Mouse (Mus musculus) left cerebral cortex, adult 11 months (tissue): ENCODE data around the gene Olfr279.
A peak's percentile ranks its signal among the peaks of the same experiment; 100 is the strongest.
"Not testable (repeated sequence)": the region's sequence is repeated elsewhere in the genome, so short reads cannot be mapped to it uniquely, and the experiment has no call there.

Experiments used
- DNase-seq: peaks from one replicate; pipeline ENCODE4 v3.0.0; 2022; ENCODE audit warnings: low spot score

Olfr279 gene

DNA sequence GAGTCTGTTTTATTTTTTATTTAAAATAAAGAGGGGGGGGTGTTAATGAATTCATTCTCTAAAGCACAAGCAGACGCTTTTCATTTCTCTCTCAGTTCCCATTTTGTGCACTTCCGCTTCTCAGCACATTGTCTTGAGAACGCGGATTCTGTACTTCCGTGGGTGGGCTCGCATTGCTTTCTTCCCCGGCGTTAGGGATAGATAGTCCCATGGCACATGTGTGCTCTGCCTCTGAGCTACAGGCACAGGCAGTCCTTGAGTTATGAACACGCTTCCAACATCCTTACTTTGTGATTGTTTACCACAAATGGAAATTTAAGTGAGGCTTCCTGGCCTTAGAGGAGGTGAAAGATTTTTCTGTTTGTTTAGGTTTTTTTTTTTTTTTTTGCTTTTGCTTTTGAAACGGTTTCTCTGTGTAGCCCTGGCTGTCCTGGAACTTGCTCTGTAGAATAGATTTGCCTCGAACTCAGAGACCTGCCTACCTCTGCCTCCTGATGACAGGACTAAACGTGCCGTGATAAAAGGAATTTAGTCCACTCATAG lies 19.3 kb downstream of the Olfr279 start:
- no peak for DNase-seq

DNA sequence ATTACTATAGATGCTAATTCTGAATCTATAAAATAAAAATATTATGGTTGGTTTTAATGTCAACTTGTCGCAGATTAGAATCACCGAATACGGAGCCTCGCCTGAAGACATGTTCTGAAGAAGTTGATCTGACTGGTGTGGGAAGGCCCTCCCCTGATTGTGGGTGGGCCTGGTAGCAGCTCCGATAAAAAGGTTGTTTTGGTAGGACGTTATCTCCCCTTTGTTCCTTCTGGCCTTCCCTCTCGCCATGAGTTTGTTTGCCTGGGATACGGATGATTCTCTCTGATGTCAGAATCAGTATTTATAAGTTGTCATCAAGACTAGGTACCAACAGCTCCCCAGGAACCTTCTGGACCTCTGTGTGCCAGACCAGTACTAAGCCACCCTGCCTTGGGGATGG lies 20.0 kb downstream of the Olfr279 start:
- no peak for DNase-seq

- DNase-seq, result no peak
Measured at GRCm38 (mm10) chr15:98512799-98513321, 20.7 kb downstream of the Olfr279 start.

DNA sequence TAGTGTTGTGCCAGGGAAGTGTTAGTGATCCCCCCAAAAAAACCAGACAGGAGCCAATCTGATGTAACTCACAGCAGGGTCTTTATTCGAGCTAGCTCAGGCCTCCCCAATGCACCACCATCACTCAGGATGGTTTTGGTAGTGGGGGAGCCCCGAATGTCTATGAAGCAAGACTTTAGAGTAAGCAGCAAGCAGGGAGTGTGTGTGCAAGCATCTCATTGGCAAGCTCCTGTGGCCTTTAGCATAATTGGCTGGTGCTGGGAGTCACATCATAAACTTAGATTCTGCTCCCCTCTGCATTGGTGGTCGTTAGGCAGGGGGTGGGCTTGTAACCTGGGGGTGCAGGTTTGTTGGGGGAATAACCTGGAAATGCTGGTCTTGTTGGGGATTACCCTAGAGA lies 21.5 kb downstream of the Olfr279 start:
- DNase-seq, result not testable (repeated sequence)

DNA sequence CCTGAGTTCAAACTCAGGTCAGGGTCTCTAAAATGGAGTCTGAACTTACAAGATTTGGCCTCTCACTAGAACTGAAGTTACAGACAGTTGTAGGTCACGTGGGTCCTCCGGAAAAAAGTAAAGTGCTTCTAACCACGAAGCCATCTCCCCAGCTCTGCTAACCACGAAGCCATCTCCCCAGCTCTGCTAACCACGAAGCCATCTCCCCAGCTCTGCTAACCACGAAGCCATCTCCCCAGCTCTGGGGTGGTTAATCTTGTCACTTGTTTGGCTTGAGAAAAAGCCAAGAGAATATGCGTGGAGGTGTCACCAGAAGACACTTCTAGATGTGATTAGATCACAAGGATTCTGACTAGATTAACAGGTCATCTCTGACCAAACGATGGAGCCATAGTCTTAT lies 21.9 kb downstream of the Olfr279 start:
- DNase-seq, result no peak

DNA sequence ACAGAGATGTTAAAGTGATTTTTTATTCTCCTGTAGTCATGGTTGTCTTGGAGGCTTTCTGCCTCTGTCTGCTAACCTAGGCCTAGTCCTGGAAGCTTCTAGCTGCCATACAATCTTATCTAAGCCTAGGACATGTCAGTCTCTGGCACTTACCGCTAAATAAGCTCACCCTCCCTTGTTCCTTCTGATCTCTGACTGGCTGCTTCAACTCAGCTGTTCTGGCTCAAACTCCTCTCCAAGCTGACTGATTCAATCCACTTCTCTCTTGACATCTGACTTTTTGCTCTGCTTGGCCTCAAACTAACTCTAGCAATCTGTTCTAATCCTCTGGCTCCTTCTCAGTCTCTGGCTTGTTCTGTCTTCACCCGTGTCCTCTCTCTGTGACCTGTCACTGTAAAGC lies 22.6 kb downstream of the Olfr279 start:
- DNase-seq, result not testable (repeated sequence)

DNA sequence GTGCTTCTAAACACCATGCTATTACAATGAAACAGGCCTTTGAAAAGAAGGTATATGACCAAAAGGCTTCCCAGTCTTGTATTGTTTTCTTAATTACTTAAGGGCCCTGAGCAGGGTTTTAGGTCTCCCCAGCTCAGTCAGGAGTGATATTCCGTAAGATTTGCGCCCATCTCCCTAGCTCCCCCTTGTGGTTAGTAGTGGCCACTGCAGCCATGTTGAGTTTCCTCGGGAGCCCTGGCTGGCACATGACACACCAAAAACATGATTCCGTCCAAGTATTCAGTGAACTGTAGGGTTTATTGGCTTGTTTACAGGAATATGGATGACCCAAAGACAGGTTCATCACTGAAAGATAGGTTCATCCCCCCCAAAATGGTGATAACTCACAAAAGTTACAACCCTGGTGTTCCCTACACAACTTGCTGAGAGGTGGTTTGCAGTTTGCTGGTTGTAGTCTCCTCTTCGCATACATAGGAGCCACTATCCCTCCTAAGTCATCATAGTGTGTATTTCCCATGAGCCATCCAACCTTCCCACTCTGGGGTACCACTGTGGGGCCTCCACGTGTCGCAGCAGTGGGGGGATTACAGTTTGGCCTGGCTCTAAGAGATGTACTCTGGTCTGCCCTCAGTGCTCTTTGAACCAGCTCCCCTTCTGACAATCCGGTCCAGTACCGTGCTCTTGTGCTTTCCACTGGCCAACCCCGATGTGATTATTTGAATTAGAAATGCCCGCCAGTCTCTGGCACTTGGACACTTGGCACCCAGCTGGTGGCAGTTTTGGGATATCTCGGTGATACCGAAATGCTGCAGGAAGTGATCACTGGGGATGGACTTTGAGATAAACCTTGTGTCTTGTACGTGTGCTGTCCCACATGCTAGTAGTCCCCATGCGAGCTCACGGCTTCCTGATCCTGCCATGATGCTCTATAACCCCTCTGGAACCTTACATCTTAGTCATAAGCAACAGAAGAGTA lies 25.5 kb downstream of the Olfr279 start:
- DNase-seq, result no peak

DNA sequence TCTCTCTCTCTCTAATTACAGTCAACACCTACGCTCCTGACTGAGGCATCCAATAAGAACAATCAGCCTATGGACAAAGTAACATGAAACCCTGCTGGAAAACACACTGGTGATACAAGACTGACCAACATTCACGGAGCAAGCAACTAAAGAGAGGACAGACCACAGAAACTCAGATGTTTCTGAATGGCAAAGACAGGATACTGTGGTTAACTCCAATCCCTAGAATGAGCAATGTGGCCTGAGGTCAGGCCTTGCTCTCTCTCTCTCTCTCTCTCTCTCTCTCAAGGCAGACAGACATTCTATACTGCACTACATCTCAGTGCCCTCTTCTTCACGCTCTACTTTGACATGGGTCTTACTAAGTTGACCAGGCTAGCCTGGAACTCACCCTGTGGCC lies 29.0 kb downstream of the Olfr279 start:
- no peak for DNase-seq

GRCm38 (mm10) chr15:98526057-98526456 lies 33.9 kb downstream of the Olfr279 start:
- no peak for DNase-seq

DNA sequence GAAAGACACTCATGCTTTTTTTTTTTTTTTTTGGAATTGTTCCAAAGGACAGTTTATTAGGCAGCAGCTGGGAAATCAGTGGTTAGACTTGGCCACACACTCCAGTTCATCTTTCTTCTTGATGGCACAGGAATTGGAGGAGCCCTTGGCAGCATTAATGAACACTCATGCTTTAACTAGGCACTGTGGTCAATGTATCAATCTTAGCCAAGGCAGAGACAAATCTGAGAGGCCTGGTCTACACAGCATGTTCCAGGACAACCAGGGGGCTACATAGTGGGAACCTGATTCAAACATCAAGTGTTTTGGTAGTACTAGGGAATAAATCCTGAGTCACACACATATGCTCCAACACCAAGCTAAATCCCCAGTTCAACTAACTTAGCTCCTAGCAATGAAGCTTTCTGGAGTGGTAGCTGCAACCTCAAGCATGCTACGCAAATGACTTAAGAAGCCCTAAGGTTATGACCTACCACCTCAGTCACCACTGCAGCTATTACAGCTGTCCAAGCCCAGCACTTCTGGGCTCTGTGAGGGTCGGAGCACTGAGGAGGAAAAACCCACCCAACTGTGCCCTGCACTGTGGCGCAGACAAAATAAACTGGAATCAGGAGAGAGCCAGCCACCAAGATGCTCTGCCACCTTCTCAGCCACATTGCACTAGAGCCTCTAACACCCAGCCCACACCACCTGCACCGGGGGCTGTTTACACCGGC lies 35.0 kb downstream of the Olfr279 start:
- DNase-seq, result no peak

- no peak for DNase-seq
Measured at GRCm38 (mm10) chr15:98528066-98528563, 35.9 kb downstream of the Olfr279 start.

DNA sequence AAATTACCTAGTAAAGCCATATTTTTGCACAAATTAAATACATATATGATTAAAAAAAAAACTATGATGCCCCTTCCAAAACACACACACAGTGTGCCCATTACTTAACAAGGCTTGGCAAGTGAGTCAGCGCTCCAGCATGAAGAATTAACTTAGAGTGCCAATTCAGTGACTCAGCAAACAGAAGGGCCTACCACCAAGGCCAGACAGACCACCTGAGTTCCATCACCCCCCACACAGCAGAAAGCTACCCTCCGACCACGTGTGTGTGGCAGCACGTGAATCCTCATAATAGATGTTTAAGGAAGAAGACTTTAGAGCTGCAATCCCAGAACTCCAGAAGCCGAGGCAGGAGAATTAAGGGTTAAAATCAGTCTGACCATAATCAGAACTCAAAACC lies 40.1 kb downstream of the Olfr279 start:
- DNase-seq, result no peak

- no peak for DNase-seq
Measured at GRCm38 (mm10) chr15:98533035-98533531, 40.9 kb downstream of the Olfr279 start.

DNA sequence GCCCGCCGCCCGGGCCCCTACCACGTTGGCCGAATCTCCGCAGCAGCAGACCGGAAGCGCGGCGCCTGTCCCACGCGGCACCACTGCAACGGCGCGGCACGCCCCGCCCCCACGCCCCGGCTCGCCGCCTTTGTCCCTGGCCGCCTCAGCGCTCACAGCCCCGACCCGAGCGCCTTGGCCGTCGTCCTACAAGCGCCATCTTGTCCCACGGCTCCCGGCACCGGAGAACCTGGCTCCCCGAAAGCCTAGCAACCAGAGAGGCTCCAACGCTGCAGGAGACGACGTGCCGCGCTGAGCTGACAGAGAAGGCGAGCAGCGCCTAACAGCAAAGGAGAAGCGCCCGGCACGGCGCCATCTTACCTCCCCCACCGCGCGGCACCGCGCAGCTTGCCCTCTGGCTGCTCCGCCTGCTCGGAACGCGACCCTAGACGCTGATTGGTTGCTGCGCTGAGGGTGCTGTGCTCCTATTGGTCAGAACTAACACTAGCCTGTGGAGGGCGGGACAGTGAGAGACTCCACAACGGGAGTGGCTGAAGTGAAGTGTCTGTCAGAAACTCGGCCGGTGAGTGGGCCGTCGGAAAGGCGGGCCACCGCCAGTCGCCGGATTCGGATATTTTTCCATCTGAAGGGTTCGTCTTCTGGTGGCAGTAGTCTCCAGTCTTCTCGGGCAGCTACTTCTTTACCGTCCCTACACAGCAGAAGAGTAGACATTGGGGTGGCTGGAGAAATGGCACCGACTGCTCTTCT lies 41.9 kb downstream of the Olfr279 start, which contains the start of gene Kansl2:
TSS of gene Kansl2 (minus strand) at position 384 of the 747 bp plus-strand sequence.
- peak; percentile 98 for DNase-seq

GRCm38 (mm10) chr15:98535921-98536320 lies 43.7 kb downstream of the Olfr279 start:
- no peak for DNase-seq

DNA sequence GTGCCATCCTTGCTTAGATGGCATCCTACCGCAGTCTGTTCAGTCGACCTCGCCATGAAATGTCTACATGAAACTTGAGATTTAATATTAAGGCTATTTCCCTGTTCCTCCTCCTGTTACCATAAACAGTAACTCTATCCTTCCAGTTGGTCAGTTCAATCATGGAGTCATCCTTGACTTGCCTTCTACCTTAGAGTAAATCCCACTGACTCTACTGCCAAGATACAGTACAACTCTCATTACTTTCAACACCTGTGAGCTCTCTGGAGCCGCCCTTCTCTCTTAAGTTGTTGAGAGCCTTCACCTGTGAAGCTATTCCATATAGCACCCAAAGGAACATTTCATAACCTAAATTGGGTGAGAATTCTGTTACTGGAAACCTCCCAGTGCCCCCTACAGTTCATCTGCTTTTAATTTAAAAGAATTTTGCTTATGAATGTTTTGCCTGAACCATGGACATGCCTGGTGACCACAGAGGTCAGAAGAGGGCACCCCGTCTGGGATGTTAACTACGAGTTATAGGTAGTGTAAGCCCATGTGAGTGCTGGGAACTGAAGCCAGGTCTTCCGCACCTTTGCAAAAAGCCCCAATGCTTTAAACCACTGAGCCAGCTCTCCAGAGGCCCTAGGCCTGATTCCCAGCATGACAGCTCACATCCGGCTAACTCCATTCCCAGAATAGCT lies 44.8 kb downstream of the Olfr279 start:
- no peak for DNase-seq

GRCm38 (mm10) chr15:98537923-98538322 lies 45.7 kb downstream of the Olfr279 start:
- DNase-seq, result no peak

- no peak for DNase-seq
Measured at GRCm38 (mm10) chr15:98541064-98541463, 48.9 kb downstream of the Olfr279 start.

- DNase-seq, result no peak
Measured at GRCm38 (mm10) chr15:98543341-98543740, 51.1 kb downstream of the Olfr279 start.

- no peak for DNase-seq
Measured at GRCm38 (mm10) chr15:98545151-98545550, 52.9 kb downstream of the Olfr279 start.

DNA sequence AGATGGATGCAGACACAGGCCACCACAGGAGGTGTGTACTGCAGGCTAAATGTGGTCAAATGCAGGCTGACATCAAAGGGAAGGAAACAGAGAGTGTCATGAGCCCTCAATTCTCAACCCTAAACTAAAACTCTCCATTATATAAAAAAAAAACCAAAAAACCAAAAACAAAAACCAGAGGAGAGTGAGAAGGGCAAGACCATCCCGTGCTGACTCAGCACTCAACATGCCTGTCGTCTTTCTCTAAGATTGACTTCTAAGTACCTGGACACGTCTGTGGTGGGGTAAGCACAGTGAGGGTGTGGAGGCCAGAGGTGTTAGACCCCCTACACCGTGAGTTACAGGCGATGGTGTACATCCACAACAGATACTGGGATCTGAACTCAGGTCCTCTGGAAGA lies 54.6 kb downstream of the Olfr279 start:
- no peak for DNase-seq
